Mouse (Mus musculus): Measurements from ENCODE around the gene Gm4858. TPM values are rescaled to one million over a fixed set of nuclear protein-coding genes. Genes with fewer than 3 reads are reported as not detected.
"Not testable (repeated sequence)": the region's sequence is repeated elsewhere in the genome, so short reads cannot be mapped to it uniquely, and the experiment has no call there.

The Gm4858 gene
- polyA plus RNA-seq, 1 experiment from 2014 or later, result not detected

GRCm38 (mm10) chr3:93093581-93093980, 25.0 kb downstream of the Gm4858 start:
- not testable (repeated sequence) for H3K4me3 ChIP-seq (ENCODE audit: low read depth, low read length); DNase-seq (ENCODE audit: low spot score)

GRCm38 (mm10) chr3:93096447-93096846, 27.8 kb downstream of the Gm4858 start:
- WGBS, result 75% methylated on average over 2 of the region's 2 CpGs
- no peak for DNase-seq (ENCODE audit: low spot score)
- H3K36me3 ChIP-seq (ENCODE audit: control insufficient read depth, insufficient read depth, low read length), result no peaks in the 10 kb centered on the region
- H3K4me1 ChIP-seq (replicated peaks; ENCODE audit: control insufficient read depth, insufficient read depth, low read length), result no peaks in the 10 kb centered on the region
- no peak overlapping the region for H3K4me2 ChIP-seq
- no peak for ATAC-seq (replicated peaks; ENCODE audit: low FRiP score)
- no peaks in the 10 kb centered on the region for H3K9me3 ChIP-seq (ENCODE audit: control insufficient read depth, low read length)
- no peaks in the 10 kb centered on the region for H3K27me3 ChIP-seq (replicated peaks; ENCODE audit: control insufficient read depth, insufficient read depth, low read length)
- no peak overlapping the region for H3K9ac ChIP-seq (ENCODE audit: low read depth, low read length)
- no peak overlapping the region for H3K27ac ChIP-seq (ENCODE audit: low read depth, low read length)
- no peak overlapping the region for H3K4me3 ChIP-seq (ENCODE audit: low read depth, low read length)

More at GRCm38 (mm10) chr3:93093581-93093980, 25.0 kb downstream of the Gm4858 start:
- H3K9me3 ChIP-seq (ENCODE audit: control insufficient read depth, low read length); H3K9ac ChIP-seq (ENCODE audit: low read depth, low read length); ATAC-seq (replicated peaks; ENCODE audit: low FRiP score); H3K27ac ChIP-seq (ENCODE audit: low read depth, low read length); H3K36me3 ChIP-seq (ENCODE audit: control insufficient read depth, insufficient read depth, low read length); H3K4me2 ChIP-seq; H3K27me3 ChIP-seq (replicated peaks; ENCODE audit: control insufficient read depth, insufficient read depth, low read length); H3K4me1 ChIP-seq (replicated peaks; ENCODE audit: control insufficient read depth, insufficient read depth, low read length): not testable (repeated sequence)
- 33% methylated on average over 1 of the region's 1 CpGs for WGBS

GRCm38 (mm10) chr3:93111668-93112067, 43.0 kb downstream of the Gm4858 start:
- no peaks in the 10 kb centered on the region for H3K27me3 ChIP-seq (replicated peaks; ENCODE audit: control insufficient read depth, insufficient read depth, low read length)
- no peak for DNase-seq (ENCODE audit: low spot score)
- no peak overlapping the region for H3K4me3 ChIP-seq (ENCODE audit: low read depth, low read length)
- H3K27ac ChIP-seq (ENCODE audit: low read depth, low read length), result no peak overlapping the region
- no peaks in the 10 kb centered on the region for H3K4me1 ChIP-seq (replicated peaks; ENCODE audit: control insufficient read depth, insufficient read depth, low read length)
- H3K9ac ChIP-seq (ENCODE audit: low read depth, low read length), result no peak overlapping the region
- no peak overlapping the region for H3K4me2 ChIP-seq
- H3K36me3 ChIP-seq (ENCODE audit: control insufficient read depth, insufficient read depth, low read length), result no peaks in the 10 kb centered on the region
- no peak for ATAC-seq (replicated peaks; ENCODE audit: low FRiP score)
- no peaks in the 10 kb centered on the region for H3K9me3 ChIP-seq (ENCODE audit: control insufficient read depth, low read length)
- 39% methylated on average over 5 of the region's 5 CpGs for WGBS

GRCm38 (mm10) chr3:93114481-93114880, 45.9 kb downstream of the Gm4858 start:
- H3K9me3 ChIP-seq (ENCODE audit: control insufficient read depth, low read length), result no peaks in the 10 kb centered on the region
- no peaks in the 10 kb centered on the region for H3K36me3 ChIP-seq (ENCODE audit: control insufficient read depth, insufficient read depth, low read length)
- no peaks in the 10 kb centered on the region for H3K27me3 ChIP-seq (replicated peaks; ENCODE audit: control insufficient read depth, insufficient read depth, low read length)
- H3K27ac ChIP-seq (ENCODE audit: low read depth, low read length), result no peak overlapping the region
- H3K4me2 ChIP-seq, result no peak overlapping the region
- no peak overlapping the region for H3K4me3 ChIP-seq (ENCODE audit: low read depth, low read length)
- ATAC-seq (replicated peaks; ENCODE audit: low FRiP score) (no peak), DNase-seq (ENCODE audit: low spot score) (no peak)
- 13% methylated on average over 2 of the region's 2 CpGs for WGBS
- H3K4me1 ChIP-seq (replicated peaks; ENCODE audit: control insufficient read depth, insufficient read depth, low read length), result no peaks in the 10 kb centered on the region
- H3K9ac ChIP-seq (ENCODE audit: low read depth, low read length), result no peak overlapping the region

GRCm38 (mm10) chr3:93119101-93119500, 50.5 kb downstream of the Gm4858 start:
- ATAC-seq (replicated peaks; ENCODE audit: low FRiP score) (no peak), DNase-seq (ENCODE audit: low spot score) (no peak)
- Histone ChIP-seq H3K4me3 (ENCODE audit: low read depth, low read length) (no peak overlapping the region), H3K4me2 (no peak overlapping the region), H3K27me3 (replicated peaks; ENCODE audit: control insufficient read depth, insufficient read depth, low read length) (no peaks in the 10 kb centered on the region), H3K27ac (ENCODE audit: low read depth, low read length) (no peak overlapping the region), H3K4me1 (replicated peaks; ENCODE audit: control insufficient read depth, insufficient read depth, low read length) (no peaks in the 10 kb centered on the region), H3K9me3 (ENCODE audit: control insufficient read depth, low read length) (no peaks in the 10 kb centered on the region), H3K36me3 (ENCODE audit: control insufficient read depth, insufficient read depth, low read length) (no peaks in the 10 kb centered on the region), H3K9ac (ENCODE audit: low read depth, low read length) (no peak overlapping the region)
- WGBS, result 36% methylated on average over 4 of the region's 4 CpGs

Other genes with a start within 250 kb of the Gm4858 start
- gene Kprp, start 241.6 kb upstream of the Gm4858 start, polyA plus RNA-seq (2014; fragmentation: Nextera tagmentation; extraction: Ambion mirVana), result not detected in 2 replicates
- not detected in 2 replicates for gene Lce1l, start 217.5 kb upstream of the Gm4858 start, polyA plus RNA-seq (2014; fragmentation: Nextera tagmentation; extraction: Ambion mirVana)
- gene 2310050C09Rik, start 198.6 kb upstream of the Gm4858 start, polyA plus RNA-seq (2014; fragmentation: Nextera tagmentation; extraction: Ambion mirVana), result not detected in 2 replicates
- gene Lce3a, start 142.6 kb upstream of the Gm4858 start, polyA plus RNA-seq (2014; fragmentation: Nextera tagmentation; extraction: Ambion mirVana), result not detected in 2 replicates
- not detected in 2 replicates for gene Lce3b, start 135.8 kb upstream of the Gm4858 start, polyA plus RNA-seq (2014; fragmentation: Nextera tagmentation; extraction: Ambion mirVana)
- gene Lce3c, start 124.3 kb upstream of the Gm4858 start, polyA plus RNA-seq (2014; fragmentation: Nextera tagmentation; extraction: Ambion mirVana), result not detected in 2 replicates
- not detected in 2 replicates for gene Lce3d, start 111.4 kb upstream of the Gm4858 start, polyA plus RNA-seq (2014; fragmentation: Nextera tagmentation; extraction: Ambion mirVana)
- gene Lce3e, start 101.8 kb upstream of the Gm4858 start, polyA plus RNA-seq (2014; fragmentation: Nextera tagmentation; extraction: Ambion mirVana), result not detected in 2 replicates
- gene Lce3f, start 76.6 kb upstream of the Gm4858 start, polyA plus RNA-seq (2014; fragmentation: Nextera tagmentation; extraction: Ambion mirVana), result not detected in 2 replicates
- gene Crct1, start 53.1 kb upstream of the Gm4858 start, polyA plus RNA-seq (2014; fragmentation: Nextera tagmentation; extraction: Ambion mirVana), result 0.49 and 0.97 TPM in 2 replicates
- gene Lce1m, start 49.8 kb upstream of the Gm4858 start, polyA plus RNA-seq (2014; fragmentation: Nextera tagmentation; extraction: Ambion mirVana), result not detected in 2 replicates
- not detected in 2 replicates for gene Crnn, start 76.0 kb downstream of the Gm4858 start, polyA plus RNA-seq (2014; fragmentation: Nextera tagmentation; extraction: Ambion mirVana)
- not detected in 2 replicates for gene Flg2, start 128.5 kb downstream of the Gm4858 start, polyA plus RNA-seq (2014; fragmentation: Nextera tagmentation; extraction: Ambion mirVana)
- not detected in 2 replicates for gene Flg, start 204.7 kb downstream of the Gm4858 start, polyA plus RNA-seq (2014; fragmentation: Nextera tagmentation; extraction: Ambion mirVana)

Measured in liver, embryonic 11.5 days (tissue).